Mouse (Mus musculus): ENCODE measurements around the gene Slc7a7.
A peak's percentile ranks its signal among the peaks of the same experiment; 100 is the strongest.

Slc7a7 gene

DNA sequence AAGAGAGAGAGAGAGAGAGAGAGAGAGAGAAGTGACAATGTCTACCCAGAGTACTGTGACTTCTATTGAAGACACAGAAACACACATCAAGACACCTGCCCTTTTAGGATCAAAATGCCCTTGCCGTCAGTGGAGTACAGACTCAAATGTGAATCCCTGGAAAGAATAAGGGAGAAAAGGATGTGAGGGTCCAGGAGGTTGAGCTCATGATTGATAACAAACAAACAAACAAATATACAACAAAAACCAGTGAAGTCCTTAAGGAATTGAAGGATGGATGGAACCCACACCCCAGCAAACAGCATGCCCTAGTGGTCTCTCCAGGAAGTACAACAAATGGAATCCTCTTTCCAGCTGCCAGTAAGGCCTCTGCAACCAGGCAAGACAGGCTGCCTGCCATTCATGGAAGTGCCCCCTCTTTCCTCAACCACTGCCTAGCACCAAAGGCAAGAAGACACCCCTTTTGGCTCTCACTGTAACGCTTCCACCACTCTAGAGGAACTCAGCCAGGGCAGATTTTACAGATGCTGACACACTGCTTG lies 4.9 kb downstream of the Slc7a7 start:
- DNase-seq (ENCODE audit: low spot score) = peak; percentile 83

DNA sequence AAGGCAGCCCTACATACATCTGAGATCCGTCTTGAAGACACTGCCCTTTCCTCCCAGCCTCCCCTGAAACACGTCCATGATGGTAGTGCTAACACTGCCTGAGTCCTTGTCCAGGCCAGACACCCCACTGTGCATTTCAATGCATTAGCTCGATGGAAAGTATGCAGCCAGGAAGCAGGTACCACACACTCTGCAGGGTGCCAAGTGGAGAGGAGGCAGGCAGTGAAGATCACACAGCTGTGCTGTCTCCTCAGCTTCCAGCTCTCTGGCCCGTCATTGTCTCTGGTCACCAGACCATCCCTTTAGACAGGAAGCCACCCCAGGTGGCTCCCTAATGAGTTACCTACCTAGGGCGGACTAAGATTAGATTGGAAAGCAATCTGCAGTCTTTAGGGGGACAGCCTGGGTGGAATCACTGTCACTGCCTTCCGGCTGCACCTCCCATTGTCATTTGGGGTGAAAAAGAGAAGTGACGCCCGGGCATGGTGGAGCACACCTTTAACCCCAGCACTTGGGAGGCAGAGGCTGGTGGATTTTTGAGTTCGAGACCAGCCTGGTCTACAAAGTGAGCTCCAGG lies 5.5 kb downstream of the Slc7a7 start:
- no peak for DNase-seq (ENCODE audit: low spot score)

DNA sequence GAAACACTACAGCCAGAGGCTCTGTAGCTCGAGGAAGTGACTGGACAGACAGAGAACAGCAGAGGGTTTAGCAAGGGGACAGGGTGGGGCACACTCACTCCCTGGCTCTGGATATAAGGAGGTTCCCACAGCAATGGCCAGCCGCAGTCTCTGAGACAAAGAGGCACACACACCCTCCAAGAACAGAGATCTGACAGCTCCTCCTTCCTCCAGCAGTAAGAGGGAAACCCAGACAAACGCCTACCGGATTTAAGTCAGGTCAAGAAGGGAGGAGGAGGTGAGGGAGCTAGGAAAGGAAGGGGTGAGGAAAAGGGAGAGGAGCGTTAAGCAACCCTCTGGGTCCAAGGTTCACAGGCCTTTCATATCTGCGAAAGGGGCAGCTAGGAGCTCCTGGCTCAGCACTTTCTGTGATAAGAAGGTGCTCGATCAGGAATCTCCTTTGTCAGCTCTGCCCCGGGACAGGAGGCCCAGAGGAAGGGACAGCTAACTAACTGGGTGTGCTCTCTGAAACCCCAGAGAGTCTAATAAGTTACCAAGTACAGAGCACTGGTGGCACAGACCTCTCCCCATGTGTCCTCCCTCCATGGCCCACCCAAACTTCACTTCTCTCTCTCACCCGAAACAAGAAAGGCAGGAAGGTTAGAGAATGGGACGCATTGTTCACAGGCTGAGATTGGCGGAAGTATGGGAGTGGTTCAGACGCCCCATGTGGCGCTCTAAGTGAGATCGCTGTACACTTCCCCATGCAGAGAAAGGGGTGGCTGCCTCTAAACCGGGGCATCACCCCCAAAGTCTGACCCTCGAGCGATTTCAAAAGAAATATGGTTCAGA lies 7.4 kb downstream of the Slc7a7 start:
- no peak for DNase-seq (ENCODE audit: low spot score)

DNA sequence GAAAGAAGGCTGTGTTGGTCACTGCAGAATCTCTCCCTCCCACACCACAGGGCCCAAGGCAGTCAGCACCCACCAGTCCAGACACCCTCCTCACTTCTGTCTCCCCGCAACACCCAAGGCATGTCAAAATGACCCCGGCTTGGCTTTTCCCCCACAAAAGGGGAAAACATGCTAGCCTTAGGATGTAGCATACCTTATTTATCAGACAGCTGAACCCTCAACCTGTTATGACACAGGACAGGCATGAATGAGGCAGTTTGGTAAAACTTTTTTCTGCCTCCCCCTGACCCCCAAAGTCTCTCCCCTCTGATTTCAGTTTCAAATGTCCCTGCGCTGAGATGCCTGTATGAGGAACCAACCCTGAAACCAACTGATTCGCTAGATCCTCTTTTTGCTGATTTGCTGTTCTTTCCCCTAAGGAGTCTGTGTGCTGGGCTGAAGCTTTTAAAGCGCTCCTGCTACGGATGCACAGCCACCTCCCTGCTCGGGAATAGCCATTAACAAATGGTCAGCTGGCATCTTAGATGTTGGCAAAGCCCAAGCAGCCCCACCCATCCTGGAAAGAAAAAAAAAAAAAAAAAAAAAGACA lies 8.4 kb downstream of the Slc7a7 start:
- DNase-seq (ENCODE audit: low spot score) = no peak

DNA sequence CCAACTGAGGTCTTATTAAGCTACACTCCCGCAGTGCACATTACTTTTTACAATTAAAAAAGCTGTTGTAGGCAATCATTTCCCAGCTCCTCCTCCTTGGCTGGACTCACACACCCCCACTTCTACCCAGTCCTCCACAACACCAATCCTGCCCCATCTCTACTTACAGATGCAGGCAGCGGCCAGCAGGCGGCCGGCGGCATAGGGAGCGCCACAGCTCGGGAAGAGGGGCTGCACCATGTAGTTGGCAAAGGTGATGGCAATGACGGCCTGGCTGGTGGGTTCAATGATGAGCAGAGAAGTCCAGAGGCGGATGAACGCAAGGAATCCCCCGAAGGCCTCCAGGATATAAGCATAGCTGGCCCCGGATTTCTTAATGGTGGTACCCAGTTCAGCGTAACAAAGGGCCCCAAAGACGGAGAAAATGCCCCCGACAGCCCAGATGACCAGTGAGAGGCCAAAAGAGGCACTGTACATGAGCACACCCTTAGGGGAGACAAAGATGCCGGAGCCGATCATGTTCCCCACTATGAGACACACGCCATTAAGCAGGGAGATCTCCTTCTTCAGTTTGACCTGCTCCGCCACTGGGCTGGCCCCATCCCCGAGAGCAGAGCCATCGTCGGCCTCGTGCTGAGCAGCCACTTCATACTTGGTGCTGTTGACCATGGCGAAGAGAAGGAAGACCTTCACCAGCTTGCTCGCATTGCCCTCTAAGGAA lies 9.1 kb downstream of the Slc7a7 start:
- DNase-seq (ENCODE audit: low spot score) = no peak

DNA sequence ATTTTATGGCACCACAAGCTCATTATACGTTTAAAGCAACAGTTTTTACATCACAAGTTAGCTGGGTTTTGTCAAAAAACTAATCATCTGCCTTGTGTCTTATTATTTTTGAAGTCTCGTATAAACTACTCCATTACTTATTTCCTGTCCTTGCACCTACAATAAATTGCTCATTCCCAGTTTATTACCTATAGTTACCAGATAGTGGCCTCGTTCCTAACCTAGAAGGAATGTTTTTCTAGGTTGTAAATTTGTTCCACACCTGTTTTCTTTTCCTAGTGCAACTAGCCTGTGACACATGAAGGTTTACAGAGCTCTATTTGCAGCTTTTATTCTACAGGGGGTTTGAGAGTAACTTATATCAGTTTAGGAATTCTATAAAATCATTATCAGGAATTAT lies 15.9 kb downstream of the Slc7a7 start:
- DNase-seq (ENCODE audit: low spot score) = no peak

DNA sequence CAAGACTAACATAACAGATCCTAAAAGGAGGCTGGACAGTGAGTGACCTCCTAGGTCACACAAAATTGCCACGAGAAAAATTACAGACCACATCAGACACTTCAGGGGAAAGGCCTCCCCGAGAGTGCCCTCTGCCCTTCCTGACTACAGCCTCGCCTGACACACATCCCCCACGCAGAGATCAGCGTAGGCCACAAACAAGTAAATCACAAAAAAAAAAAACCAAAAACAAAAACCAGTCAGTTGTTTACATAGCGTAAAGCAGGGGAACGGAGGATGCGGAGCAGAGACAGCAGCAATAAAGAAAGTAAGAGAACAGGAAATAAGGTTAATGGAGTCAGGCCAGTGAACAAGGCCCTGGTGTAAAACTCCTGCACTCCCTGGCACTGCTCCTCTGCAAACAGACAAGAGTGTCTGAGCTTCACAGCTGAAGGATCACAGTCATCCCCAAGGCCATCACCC lies 18.6 kb downstream of the Slc7a7 start:
- DNase-seq (ENCODE audit: low spot score) = no peak

DNA sequence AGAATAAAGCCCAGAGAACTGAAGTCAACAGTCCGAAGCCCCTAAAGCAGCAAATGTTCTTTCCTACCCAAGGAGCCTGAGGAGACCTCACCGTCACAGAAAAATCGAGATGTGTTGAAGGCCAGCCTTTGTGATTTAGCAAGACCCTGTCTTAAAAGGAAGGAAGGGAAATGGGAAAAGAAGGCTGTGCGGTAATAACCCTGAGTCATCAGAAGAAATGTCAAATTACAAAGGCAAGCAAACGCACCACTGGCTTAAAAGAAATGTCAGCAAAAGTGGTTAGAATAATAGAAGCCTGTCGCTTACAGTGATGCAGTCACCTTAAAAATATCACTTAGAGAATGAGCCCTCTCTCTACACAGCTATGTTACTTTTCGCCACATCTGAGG lies 19.1 kb downstream of the Slc7a7 start:
- DNase-seq (ENCODE audit: low spot score) = no peak

DNA sequence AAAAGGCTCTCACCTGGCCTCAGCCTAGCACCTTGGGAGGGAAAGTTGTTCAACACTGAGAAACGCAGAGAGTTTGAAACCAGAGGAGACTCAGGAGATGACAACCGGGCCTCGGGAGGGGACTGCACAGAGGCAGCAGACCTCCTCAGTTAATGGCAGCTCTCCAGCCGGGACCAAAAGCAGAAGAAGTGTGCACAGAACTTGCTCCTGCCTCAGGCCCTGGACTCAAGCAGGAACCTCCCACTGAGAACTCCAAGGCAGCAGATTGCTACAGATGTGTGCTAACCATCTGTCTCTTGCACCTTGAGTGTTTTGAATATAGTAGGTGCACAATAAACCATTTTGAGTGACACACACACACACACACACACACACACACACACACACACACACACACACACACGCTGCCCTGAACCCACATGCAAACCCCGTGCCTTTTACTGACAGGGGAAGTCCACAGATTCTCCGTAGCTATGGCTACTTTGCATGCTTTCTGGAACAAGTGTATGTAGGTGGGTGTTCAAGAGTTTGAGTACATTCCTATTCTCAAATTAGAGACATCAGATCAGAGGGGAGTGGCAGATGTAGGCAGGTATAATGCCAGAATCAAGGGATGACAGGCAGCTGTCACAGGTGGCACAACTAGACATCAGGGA lies 19.6 kb downstream of the Slc7a7 start:
- DNase-seq (ENCODE audit: low spot score) = no peak

DNA sequence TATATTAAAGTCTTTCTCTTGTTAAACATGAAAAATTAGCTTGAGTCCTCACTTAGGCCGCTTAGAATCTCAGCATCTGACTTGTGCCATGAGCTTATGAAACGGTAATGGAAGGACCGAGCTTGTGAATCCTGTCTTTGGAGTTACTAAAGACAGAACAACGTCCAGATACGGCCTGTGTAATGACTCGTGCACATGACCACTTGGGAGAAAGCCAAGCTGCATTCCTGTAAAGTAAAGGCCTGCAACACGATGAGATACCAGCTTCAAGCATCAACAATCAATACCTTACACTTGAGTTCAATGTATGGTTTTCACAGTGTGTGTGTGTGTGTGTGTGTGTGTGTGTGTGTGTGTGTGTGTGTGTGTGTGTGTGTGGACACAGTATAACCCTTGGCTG lies 20.9 kb downstream of the Slc7a7 start:
- no peak for DNase-seq (ENCODE audit: low spot score)

DNA sequence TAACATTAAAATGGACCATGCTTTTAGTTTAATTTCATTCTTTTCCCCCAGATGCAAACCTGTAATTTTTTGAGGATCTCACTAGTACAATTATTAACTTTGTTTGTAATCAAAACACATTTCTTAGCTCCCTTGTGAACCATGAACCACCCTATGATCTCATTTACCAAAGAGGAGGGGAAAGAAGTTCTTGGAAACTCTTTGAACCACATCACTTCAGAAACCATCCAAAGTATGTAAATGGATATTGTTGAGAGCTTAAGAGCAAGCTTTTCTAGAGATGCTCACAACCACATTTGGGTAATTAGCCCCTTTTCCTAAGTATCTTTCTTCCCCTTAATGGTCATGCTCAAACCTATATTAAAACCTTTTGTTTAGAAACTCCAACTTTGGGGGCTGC lies 23.3 kb downstream of the Slc7a7 start:
- DNase-seq (ENCODE audit: low spot score) = no peak

DNA sequence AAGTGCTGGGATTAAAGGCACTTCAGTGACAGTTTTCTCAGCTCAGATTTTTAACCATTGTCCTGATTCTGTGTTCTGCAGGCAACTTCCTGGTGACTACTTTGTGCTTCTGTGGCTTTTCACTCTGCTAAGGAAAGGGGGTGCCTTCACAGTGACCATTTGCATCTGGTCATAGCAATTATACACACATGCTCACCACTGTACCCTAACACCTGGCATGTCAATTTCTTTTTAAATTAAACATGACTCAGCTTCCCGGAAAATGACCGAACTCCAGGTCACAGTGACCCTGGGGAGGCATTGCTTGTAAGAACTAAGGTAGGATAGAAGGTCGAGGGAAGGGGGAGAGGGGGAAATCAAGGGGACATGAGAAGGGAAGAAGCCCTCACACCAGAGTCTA lies 23.8 kb downstream of the Slc7a7 start:
- DNase-seq (ENCODE audit: low spot score) = no peak

DNA sequence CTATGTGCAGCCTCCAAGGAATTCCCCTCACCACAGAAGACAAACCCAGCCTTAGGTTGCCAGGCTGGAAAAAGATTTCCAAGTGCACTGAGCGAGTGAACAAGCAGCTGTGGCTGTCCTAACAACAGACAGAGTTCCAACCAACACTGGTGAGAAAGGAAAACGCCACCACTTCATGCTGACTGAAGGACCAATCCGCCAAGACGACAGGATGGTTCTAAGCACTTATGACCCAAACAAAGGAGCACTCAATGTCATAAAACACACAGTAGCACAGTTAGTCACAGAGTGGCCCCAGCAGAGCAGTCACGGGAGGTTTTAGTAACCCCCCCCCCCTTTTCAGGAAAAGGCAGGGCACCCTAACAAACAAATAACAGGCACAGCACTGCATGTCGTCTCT lies 26.7 kb downstream of the Slc7a7 start:
- DNase-seq (ENCODE audit: low spot score) = no peak

DNA sequence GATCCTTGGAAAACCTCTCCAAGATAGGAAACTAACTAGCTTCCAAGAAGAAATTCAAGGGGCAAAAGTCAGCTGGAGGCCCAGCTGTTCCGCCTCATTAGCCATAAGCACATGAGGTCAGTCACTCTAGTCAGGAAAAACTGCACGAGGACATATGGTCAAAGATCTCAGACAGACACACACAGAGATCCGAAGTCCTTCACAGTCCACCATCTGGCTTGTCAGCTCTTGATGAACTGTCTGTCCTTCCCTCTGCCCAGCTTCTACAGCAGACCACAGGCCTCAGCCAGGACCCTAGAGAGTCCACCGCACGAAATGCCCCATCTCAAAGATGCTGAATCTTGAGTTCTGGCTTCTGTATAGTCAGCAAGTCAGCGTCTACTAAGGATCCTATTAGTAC lies 30.0 kb downstream of the Slc7a7 start:
- peak; percentile 57 for DNase-seq (ENCODE audit: low spot score)

DNA sequence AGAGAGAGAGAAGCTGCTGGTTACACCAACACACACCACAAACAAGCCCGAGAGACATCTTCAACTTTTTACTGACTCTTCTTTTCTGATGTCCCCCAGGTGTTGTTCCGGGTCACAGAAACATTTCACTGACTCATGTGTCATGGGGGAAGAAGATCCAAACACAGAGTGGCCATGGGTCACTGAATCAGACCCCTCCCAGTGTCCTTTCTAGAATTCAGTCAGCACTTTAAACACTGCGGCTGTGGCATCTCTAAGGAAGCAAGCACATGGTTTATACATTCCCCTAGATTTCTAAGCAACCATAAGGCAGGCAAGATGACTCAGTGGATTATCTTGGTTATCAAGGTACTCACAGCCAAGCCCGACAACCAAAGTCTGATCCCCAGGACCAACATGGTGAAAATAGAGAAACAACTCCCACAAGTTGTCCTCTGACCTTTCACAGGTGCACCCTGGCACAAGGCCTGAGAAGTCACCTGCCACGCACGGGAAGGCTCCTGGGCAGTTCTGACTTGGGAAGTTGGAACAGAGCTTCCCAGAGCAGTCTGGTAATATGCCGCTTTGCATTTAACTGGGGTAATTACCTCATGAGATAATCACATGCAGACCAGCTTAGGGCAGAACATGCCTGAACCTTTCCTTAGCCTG lies 31.5 kb downstream of the Slc7a7 start:
- no peak for DNase-seq (ENCODE audit: low spot score)

DNA sequence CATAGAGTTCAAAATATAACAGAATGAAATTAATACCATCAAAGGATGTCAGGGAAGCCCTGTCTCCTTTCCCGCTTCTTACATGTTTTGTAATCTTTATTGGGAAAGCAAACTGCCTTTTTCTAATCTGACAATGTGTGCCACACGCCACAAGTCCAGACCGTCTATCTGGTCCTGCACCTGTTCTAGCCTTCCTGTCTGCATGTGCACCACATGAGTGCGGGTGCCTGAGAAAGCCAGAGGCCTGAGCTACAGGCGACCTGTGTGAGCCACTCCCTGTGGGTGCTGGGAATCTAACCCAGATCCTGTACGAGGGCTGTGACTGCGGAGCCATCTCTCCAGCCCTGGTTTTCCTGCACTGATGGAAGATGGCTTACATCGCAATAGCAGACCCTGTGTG lies 33.2 kb downstream of the Slc7a7 start:
- no peak for DNase-seq (ENCODE audit: low spot score)

DNA sequence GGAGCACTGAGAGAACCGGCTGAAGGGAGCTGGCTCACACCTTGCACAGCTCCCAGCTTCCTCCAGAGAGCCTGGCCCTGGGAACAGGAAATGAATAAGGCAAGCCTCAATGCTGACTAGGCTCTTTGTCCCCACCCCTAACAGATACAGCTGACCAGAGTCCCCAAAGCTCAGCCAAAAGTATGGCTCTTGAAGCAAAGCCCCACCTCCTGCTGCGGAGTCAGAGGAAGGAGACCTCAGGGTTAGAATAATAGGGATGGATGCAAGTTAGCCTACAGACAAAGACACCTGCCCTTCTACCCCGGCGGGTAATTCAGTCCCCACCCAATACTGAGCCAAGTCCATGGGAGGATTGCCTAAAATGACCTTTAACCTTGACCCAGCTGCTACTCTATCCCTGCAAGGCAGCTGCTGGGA lies 34.2 kb downstream of the Slc7a7 start:
- no peak for DNase-seq (ENCODE audit: low spot score)

DNA sequence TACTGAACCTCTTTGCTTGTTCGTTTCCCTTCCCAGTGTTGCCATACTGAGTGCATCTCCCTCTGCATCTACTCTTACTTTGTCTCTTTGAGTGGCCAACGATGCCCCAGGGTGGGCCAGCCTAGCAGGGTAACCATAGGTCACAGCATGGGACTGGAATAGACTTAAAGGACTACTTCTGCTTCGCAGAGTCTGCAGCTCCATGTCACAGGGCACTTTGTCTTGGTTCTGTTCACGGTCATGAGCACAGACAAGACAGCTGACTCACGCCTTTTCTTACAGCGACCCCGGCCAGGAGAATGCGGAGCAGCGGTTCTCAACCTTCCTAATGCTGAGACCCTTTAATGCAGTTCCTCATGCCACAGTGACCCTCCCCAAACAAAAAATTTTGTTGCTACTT lies 34.9 kb downstream of the Slc7a7 start:
- DNase-seq (ENCODE audit: low spot score) = no peak

DNA sequence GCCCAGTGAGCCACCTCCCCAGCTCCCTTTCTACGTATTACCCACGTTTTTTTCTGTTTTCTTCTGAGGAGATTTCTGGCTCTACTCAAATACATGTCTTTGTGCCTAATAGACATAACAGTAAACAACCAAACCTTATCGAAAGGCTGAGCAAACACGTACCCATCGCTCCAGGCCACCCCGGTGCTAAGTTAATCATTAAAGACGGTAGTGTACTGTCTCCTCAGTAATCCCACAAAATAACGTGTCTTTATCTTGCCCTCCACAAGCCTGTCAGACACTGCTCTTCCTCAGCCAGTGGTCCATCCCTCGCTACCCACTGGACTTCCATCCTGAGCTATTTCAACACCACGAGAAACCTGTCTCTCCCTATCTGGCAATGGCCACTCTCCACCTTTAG lies 35.8 kb downstream of the Slc7a7 start:
- DNase-seq (ENCODE audit: low spot score) = no peak

DNA sequence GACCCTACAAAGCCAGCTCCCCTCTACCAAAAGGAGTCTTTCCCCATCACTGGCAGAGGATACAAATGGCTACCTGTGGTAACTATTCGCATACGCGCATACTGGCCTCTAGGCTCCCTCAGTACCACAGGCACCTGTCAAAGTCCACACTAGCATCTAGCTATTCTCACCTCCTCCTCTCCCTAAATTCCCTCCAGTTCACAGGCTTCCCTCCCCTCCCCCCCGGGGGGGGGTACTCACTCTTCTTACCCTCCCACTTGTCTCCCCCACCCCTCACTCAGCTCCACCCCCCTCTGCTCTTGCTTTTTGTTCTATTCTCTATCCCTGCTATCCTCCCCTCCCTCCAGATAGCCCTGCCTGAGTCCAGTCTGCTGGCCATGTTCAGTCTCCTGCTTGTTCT lies 37.0 kb downstream of the Slc7a7 start:
- no peak for DNase-seq (ENCODE audit: low spot score)

DNA sequence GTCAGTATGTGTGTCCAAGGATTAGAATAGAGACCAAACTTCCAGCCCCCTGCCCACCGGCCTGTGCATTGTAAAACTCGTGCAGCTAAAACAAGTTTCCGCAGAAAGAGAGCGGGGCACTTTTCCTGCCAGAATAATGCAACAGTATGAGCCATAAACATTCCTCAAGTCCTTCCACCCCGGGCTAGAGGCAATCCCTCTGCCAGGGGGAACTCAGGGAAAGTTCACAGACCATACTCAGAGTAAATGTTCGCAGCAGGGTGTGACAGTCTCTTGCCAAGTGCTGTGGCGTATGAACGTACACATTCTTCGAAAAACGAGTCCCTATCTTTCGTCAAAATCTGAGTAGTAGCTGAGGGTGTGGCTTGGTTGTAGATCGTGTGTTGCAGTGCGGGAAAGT lies 38.0 kb downstream of the Slc7a7 start:
- no peak for DNase-seq (ENCODE audit: low spot score)

DNA sequence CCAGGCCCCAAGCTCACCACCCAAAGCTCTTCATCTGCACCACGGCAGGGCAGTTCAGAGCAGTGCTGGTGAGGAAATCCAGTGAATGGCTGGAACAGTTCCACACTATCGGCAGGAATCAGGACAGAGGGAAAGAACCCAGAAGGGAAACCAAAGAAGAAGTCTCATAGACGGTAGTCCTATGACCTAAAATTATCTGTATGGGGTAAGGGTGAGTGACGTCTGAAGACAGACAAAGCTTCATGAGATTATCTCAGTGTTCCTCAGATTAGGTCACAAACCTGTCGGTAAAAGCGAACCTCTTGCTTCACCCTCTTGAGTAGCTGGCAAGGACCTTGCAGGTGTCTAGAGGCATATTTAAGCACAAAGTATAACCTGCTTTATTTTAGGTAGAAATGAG lies 40.4 kb downstream of the Slc7a7 start:
- no peak for DNase-seq (ENCODE audit: low spot score)
